Mouse (Mus musculus) midbrain, postnatal 0 days (tissue): ENCODE results near the gene Sema4a. TPM values are rescaled to one million over a fixed set of nuclear protein-coding genes. Genes with fewer than 3 reads are reported as not detected.
A peak's percentile ranks its signal among the peaks of the same experiment; 100 is the strongest.

Source experiments
- ATAC-seq: fragments of 200-750 bp; cut with Nextera tagmentation; 2 replicates; pipeline ENCODE4 v1.8.0; 2017; ENCODE audit warnings: moderate number of reproducible peaks, mild to moderate bottlenecking, moderate TSS enrichment, moderate library complexity; ENCODE audit not compliant: low FRiP score
- DNase-seq: peaks from one replicate; pipeline ENCODE4 v3.0.0-alpha.2; 2015; ENCODE audit warnings: low spot score
- H3K27ac ChIP-seq: fragments of 300-500 bp; sonication (generic); 2 replicates; pipeline ENCODE4 v1.5.1; 2014; ENCODE audit warnings: low read depth, mild to moderate bottlenecking, low read length, mixed read lengths
- H3K27me3 ChIP-seq: fragments of 300-500 bp; sonication (generic); 2 replicates; pipeline ENCODE4 v1.6.1; 2014; ENCODE audit warnings: low read length, control low read depth, mixed read lengths; ENCODE audit not compliant: insufficient read depth
- H3K36me3 ChIP-seq: fragments of 300-500 bp; sonication (generic); 2 replicates; pipeline ENCODE4 v1.6.1; 2014; ENCODE audit warnings: low read length, control low read depth, mixed read lengths; ENCODE audit not compliant: insufficient read depth
- H3K4me1 ChIP-seq: fragments of 300-500 bp; sonication (generic); 2 replicates; pipeline ENCODE4 v1.6.1; 2014; ENCODE audit warnings: mild to moderate bottlenecking, control low read depth, antibody characterized with exemption, low read length, mixed read lengths; ENCODE audit not compliant: insufficient read depth
- H3K4me2 ChIP-seq: fragments of 300-500 bp; sonication (generic); 2 replicates; pipeline ENCODE4 v1.6.1; 2014; ENCODE audit warnings: low read depth, mild to moderate bottlenecking, low read length, mixed read lengths; ENCODE audit not compliant: poor library complexity, severe bottlenecking
- H3K4me3 ChIP-seq: fragments of 300-500 bp; sonication (generic); 2 replicates; pipeline ENCODE4 v1.5.1; 2014; ENCODE audit warnings: low read depth, mild to moderate bottlenecking, low read length, moderate library complexity
- H3K9ac ChIP-seq: fragments of 300-500 bp; sonication (generic); replicated peaks from 2 replicates; pipeline ENCODE4 v1.6.1; 2014; ENCODE audit warnings: mild to moderate bottlenecking, low read length, moderate library complexity, mixed read lengths; ENCODE audit not compliant: poor library complexity, severe bottlenecking
- H3K9me3 ChIP-seq: fragments of 300-500 bp; sonication (generic); 2 replicates; pipeline ENCODE4 v1.6.1; 2016; ENCODE audit warnings: low read length, control low read depth
- CTCF ChIP-seq: IDR thresholded peaks from 2 replicates; pipeline ENCODE4 v1.5.1; 2016; ENCODE audit warnings: antibody characterized with exemption, mild to moderate bottlenecking
- WGBS: fragments of 180-500 bp; shearing (Covaris S2); extraction: QIAGEN DNeasy Blood & Tissue Kit; methylation state at CpG from one replicate; pipeline ENCODE4 v1.1.7; 2014; 5-methylcytosine and 5-hydroxymethylcytosine counted together
- polyA plus RNA-seq: library from polyadenylated mRNA; unstranded; fragments of >200 nt; fragmentation: Nextera tagmentation; extraction: Ambion mirVana; gene quantifications from 2 replicates; pipeline ENCODE4 v1.2.1, GENCODE M21; 2015
- total RNA-seq: library from RNA; depleted of rRNA; stranded (reverse); fragments of >200 nt; gene quantifications from 2 replicates; pipeline ENCODE4 v1.2.3, GENCODE M21; 2014

The Sema4a gene
- total and polyA plus RNA-seq, 2 experiments from 2014 or later: 42.1 to 62.0 TPM

GRCm38 (mm10) chr3:88500655-88501365, 39.8 kb upstream of the Sema4a start:
- WGBS: 50% methylated on average over 4 of the region's 4 CpGs
- H3K4me3 ChIP-seq: peak overlapping the region; percentile 90; the same call in 1 of the 2 replicates
- peaks cover 9% of the 10 kb centered on the region; the same call in 1 of the 2 replicates for H3K4me1 ChIP-seq
- peaks cover 4% of the 10 kb centered on the region; the same call in 1 of the 2 replicates for H3K36me3 ChIP-seq
- H3K9ac ChIP-seq: no peak overlapping the region
- ATAC-seq: no peak
- H3K9me3 ChIP-seq: no peaks in the 10 kb centered on the region
- no peak for DNase-seq
- no peak for TF ChIP-seq CTCF
- no peaks in the 10 kb centered on the region for H3K27me3 ChIP-seq
- H3K4me2 ChIP-seq: peak overlapping the region; percentile 21
- H3K27ac ChIP-seq: no peak overlapping the region

DNA sequence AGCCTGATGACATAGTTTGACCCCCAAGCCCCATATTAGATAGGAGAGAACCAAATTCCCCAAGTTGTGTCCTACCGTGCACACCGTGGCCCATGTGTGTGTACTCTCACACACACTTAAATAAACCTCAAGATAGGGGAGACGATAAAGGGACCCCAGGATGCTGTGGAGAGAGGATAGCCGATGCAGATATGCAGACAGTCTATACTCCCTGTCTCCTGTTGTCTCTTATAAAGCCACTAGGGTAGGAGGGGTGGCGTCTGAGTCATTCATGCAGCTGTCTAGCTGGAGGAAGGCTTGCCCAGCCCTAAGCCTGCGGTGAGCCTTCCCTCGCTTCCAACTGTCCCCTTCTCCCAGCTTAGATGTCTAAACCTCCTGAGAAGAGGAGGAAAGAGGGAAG, 39.1 kb upstream of the Sema4a start:
- Histone ChIP-seq H3K9ac (no peak overlapping the region), H3K27me3 (no peaks in the 10 kb centered on the region), H3K36me3 (peaks cover 4% of the 10 kb centered on the region; the same call in 1 of the 2 replicates), H3K4me2 (no peak overlapping the region), H3K9me3 (no peaks in the 10 kb centered on the region), H3K4me3 (no peak overlapping the region), H3K4me1 (peaks cover 9% of the 10 kb centered on the region; the same call in 1 of the 2 replicates), H3K27ac (no peak overlapping the region)
- WGBS: 90% methylated on average over 7 of the region's 7 CpGs
- no peak for ATAC-seq
- no peak for TF ChIP-seq CTCF
- DNase-seq: no peak

GRCm38 (mm10) chr3:88499580-88499979, 38.6 kb upstream of the Sema4a start:
- H3K27ac ChIP-seq: no peak overlapping the region
- H3K9me3 ChIP-seq: no peaks in the 10 kb centered on the region
- H3K4me2 ChIP-seq: no peak overlapping the region
- H3K4me3 ChIP-seq: no peak overlapping the region
- DNase-seq: no peak
- H3K9ac ChIP-seq: no peak overlapping the region
- H3K4me1 ChIP-seq: peaks cover 9% of the 10 kb centered on the region; the same call in 1 of the 2 replicates
- no peaks in the 10 kb centered on the region for H3K27me3 ChIP-seq
- TF ChIP-seq CTCF: no peak
- peaks cover 4% of the 10 kb centered on the region; the same call in 1 of the 2 replicates for H3K36me3 ChIP-seq
- no peak for ATAC-seq
- WGBS: 72% methylated on average over 4 of the region's 4 CpGs

GRCm38 (mm10) chr3:88495741-88496415, 34.9 kb upstream of the Sema4a start:
- Histone ChIP-seq H3K27ac (no peak overlapping the region), H3K9me3 (no peaks in the 10 kb centered on the region)

GRCm38 (mm10) chr3:88494836-88495628, 34.0 kb upstream of the Sema4a start:
- no peak overlapping the region for H3K4me3 ChIP-seq
- peaks cover 6% of the 10 kb centered on the region; the same call in 1 of the 2 replicates for H3K4me1 ChIP-seq
- 66% methylated on average over 9 of the region's 9 CpGs for WGBS
- no peak overlapping the region for H3K27ac ChIP-seq
- H3K27me3 ChIP-seq: no peaks in the 10 kb centered on the region
- peaks cover 4% of the 10 kb centered on the region; the same call in 1 of the 2 replicates for H3K36me3 ChIP-seq
- no peak overlapping the region for H3K4me2 ChIP-seq
- TF ChIP-seq CTCF: no peak
- DNase-seq (peak; percentile 75), ATAC-seq (peak; percentile 50; the same call in 1 of the 2 replicates)
- no peak overlapping the region for H3K9ac ChIP-seq
- H3K9me3 ChIP-seq: no peaks in the 10 kb centered on the region

More at GRCm38 (mm10) chr3:88495741-88496415, 34.9 kb upstream of the Sema4a start:
- Histone ChIP-seq H3K4me3 (no peak overlapping the region), H3K36me3 (peaks cover 4% of the 10 kb centered on the region; the same call in 1 of the 2 replicates), H3K9ac (no peak overlapping the region), H3K27me3 (no peaks in the 10 kb centered on the region), H3K4me2 (no peak overlapping the region), H3K4me1 (peaks cover 6% of the 10 kb centered on the region; the same call in 1 of the 2 replicates)
- no peak for DNase-seq
- TF ChIP-seq CTCF: no peak
- WGBS: 83% methylated on average over 10 of the region's 10 CpGs
- no peak for ATAC-seq
